Mouse (Mus musculus): Measurements from ENCODE around the gene Gm49318. TPM values are rescaled to one million over a fixed set of nuclear protein-coding genes. Genes with fewer than 3 reads are reported as not detected.

The Gm49318 gene
- polyA plus RNA-seq, 1 experiment from 2014 or later: 0.56 TPM

GRCm38 (mm10) chr9:22002194-22003162 is 68.6 kb downstream of the Gm49318 start, which contains the start of the genes Ccdc151 and Prkcsh:
Gene Ccdc151 (minus strand): TSS chr9:22002634.
Gene Prkcsh (plus strand): TSS chr9:22002806.
- Histone ChIP-seq H3K36me3 (ENCODE audit: control insufficient read depth, insufficient read depth, low read length) (peaks cover 4% of the 10 kb centered on the region; the same call in 1 of the 2 replicates), H3K4me1 (replicated peaks; ENCODE audit: control insufficient read depth, insufficient read depth, low read length) (peaks cover 5% of the 10 kb centered on the region), H3K4me3 (ENCODE audit: low read depth, low read length) (peak within 1 kb of the TSS; percentile 83), H3K27ac (ENCODE audit: low read depth, low read length) (peak within 1 kb of the TSS; percentile 58), H3K4me2 (replicated peaks; ENCODE audit: low read depth, low read length) (peak within 1 kb of the TSS; percentile 67), H3K27me3 (ENCODE audit: control insufficient read depth, insufficient read depth, low read length) (no peaks in the 10 kb centered on the region), H3K9me3 (ENCODE audit: control insufficient read depth, low read length) (no peaks in the 10 kb centered on the region), H3K9ac (ENCODE audit: low read depth, low read length) (peak within 1 kb of the TSS; percentile 70)
- ATAC-seq (ENCODE audit: low FRiP score): peak; percentile 99
- peak; percentile 99 for DNase-seq (ENCODE audit: low spot score)
- WGBS: 5% methylated on average over 57 of the region's 57 CpGs

GRCm38 (mm10) chr9:22001633-22002032 is 69.4 kb downstream of the Gm49318 start:
- Histone ChIP-seq H3K4me3 (ENCODE audit: low read depth, low read length) (no peak overlapping the region), H3K9me3 (ENCODE audit: control insufficient read depth, low read length) (no peaks in the 10 kb centered on the region), H3K4me2 (replicated peaks; ENCODE audit: low read depth, low read length) (peak overlapping the region; percentile 65; the same call in 1 of the 2 replicates), H3K27ac (ENCODE audit: low read depth, low read length) (no peak overlapping the region), H3K9ac (ENCODE audit: low read depth, low read length) (no peak overlapping the region), H3K4me1 (replicated peaks; ENCODE audit: control insufficient read depth, insufficient read depth, low read length) (peaks cover 5% of the 10 kb centered on the region), H3K36me3 (ENCODE audit: control insufficient read depth, insufficient read depth, low read length) (peaks cover 4% of the 10 kb centered on the region; the same call in 1 of the 2 replicates), H3K27me3 (ENCODE audit: control insufficient read depth, insufficient read depth, low read length) (no peaks in the 10 kb centered on the region)
- no peak for DNase-seq (ENCODE audit: low spot score)
- 86% methylated on average over 4 of the region's 4 CpGs for WGBS
- no peak for ATAC-seq (ENCODE audit: low FRiP score)

GRCm38 (mm10) chr9:22000296-22000695 is 70.8 kb downstream of the Gm49318 start:
- H3K9me3 ChIP-seq (ENCODE audit: control insufficient read depth, low read length): no peaks in the 10 kb centered on the region
- H3K27me3 ChIP-seq (ENCODE audit: control insufficient read depth, insufficient read depth, low read length): no peaks in the 10 kb centered on the region
- H3K27ac ChIP-seq (ENCODE audit: low read depth, low read length): no peak overlapping the region
- no peak for ATAC-seq (ENCODE audit: low FRiP score)
- no peak overlapping the region for H3K4me3 ChIP-seq (ENCODE audit: low read depth, low read length)
- H3K4me2 ChIP-seq (replicated peaks; ENCODE audit: low read depth, low read length): no peak overlapping the region
- DNase-seq (ENCODE audit: low spot score): no peak
- H3K9ac ChIP-seq (ENCODE audit: low read depth, low read length): no peak overlapping the region
- 89% methylated on average over 6 of the region's 6 CpGs for WGBS
- H3K4me1 ChIP-seq (replicated peaks; ENCODE audit: control insufficient read depth, insufficient read depth, low read length): peaks cover 5% of the 10 kb centered on the region
- H3K36me3 ChIP-seq (ENCODE audit: control insufficient read depth, insufficient read depth, low read length): peaks cover 4% of the 10 kb centered on the region; the same call in 1 of the 2 replicates

GRCm38 (mm10) chr9:21996178-21996867 is 74.7 kb downstream of the Gm49318 start:
- Histone ChIP-seq H3K4me3 (ENCODE audit: low read depth, low read length) (no peak overlapping the region), H3K4me1 (replicated peaks; ENCODE audit: control insufficient read depth, insufficient read depth, low read length) (no peaks in the 10 kb centered on the region), H3K9me3 (ENCODE audit: control insufficient read depth, low read length) (no peaks in the 10 kb centered on the region), H3K9ac (ENCODE audit: low read depth, low read length) (no peak overlapping the region), H3K36me3 (ENCODE audit: control insufficient read depth, insufficient read depth, low read length) (no peaks in the 10 kb centered on the region), H3K27ac (ENCODE audit: low read depth, low read length) (no peak overlapping the region), H3K27me3 (ENCODE audit: control insufficient read depth, insufficient read depth, low read length) (peaks cover 9% of the 10 kb centered on the region), H3K4me2 (replicated peaks; ENCODE audit: low read depth, low read length) (no peak overlapping the region)
- DNase-seq (ENCODE audit: low spot score) (no peak), ATAC-seq (ENCODE audit: low FRiP score) (no peak)
- WGBS: 86% methylated on average over 3 of the region's 3 CpGs

- H3K4me2 ChIP-seq (replicated peaks; ENCODE audit: low read depth, low read length): no peak overlapping the region
- no peaks in the 10 kb centered on the region for H3K9me3 ChIP-seq (ENCODE audit: control insufficient read depth, low read length)
- H3K36me3 ChIP-seq (ENCODE audit: control insufficient read depth, insufficient read depth, low read length): no peaks in the 10 kb centered on the region
- no peak for ATAC-seq (ENCODE audit: low FRiP score)
- peaks cover 4% of the 10 kb centered on the region; the same call in 1 of the 2 replicates for H3K4me1 ChIP-seq (replicated peaks; ENCODE audit: control insufficient read depth, insufficient read depth, low read length)
- no peak overlapping the region for H3K4me3 ChIP-seq (ENCODE audit: low read depth, low read length)
- no peak overlapping the region for H3K27ac ChIP-seq (ENCODE audit: low read depth, low read length)
- no peak overlapping the region for H3K9ac ChIP-seq (ENCODE audit: low read depth, low read length)
- H3K27me3 ChIP-seq (ENCODE audit: control insufficient read depth, insufficient read depth, low read length): peaks cover 50% of the 10 kb centered on the region
- WGBS: 79% methylated on average over 4 of the region's 4 CpGs
- DNase-seq (ENCODE audit: low spot score): no peak
Observed at GRCm38 (mm10) chr9:21992227-21992626, 78.8 kb downstream of the Gm49318 start.

- 0 out of 2 replicates have a peak within 1 kb of the TSS, but pooled peaks have one; percentile 4 for H3K9ac ChIP-seq (ENCODE audit: low read depth, low read length)
- H3K27ac ChIP-seq (ENCODE audit: low read depth, low read length): no peak within 1 kb of the TSS
- H3K4me2 ChIP-seq (replicated peaks; ENCODE audit: low read depth, low read length): peak within 1 kb of the TSS; percentile 46
- peaks cover 60% of the 10 kb centered on the region for H3K27me3 ChIP-seq (ENCODE audit: control insufficient read depth, insufficient read depth, low read length)
- peak within 1 kb of the TSS; percentile 27 for H3K4me3 ChIP-seq (ENCODE audit: low read depth, low read length)
- peaks cover 4% of the 10 kb centered on the region; the same call in 1 of the 2 replicates for H3K4me1 ChIP-seq (replicated peaks; ENCODE audit: control insufficient read depth, insufficient read depth, low read length)
- no peaks in the 10 kb centered on the region for H3K9me3 ChIP-seq (ENCODE audit: control insufficient read depth, low read length)
- ATAC-seq (ENCODE audit: low FRiP score) (peak; percentile 45; the same call in 1 of the 2 replicates), DNase-seq (ENCODE audit: low spot score) (peak; percentile 55)
- 1% methylated on average over 42 of the region's 42 CpGs for WGBS
- H3K36me3 ChIP-seq (ENCODE audit: control insufficient read depth, insufficient read depth, low read length): no peaks in the 10 kb centered on the region
Observed at GRCm38 (mm10) chr9:21989230-21990110, 81.6 kb downstream of the Gm49318 start, which contains the start of gene Rgl3. Gene Rgl3 (minus strand): TSS chr9:21989446.

GRCm38 (mm10) chr9:21988421-21989101 is 82.5 kb downstream of the Gm49318 start:
- H3K4me3 ChIP-seq (ENCODE audit: low read depth, low read length): peak overlapping the region; percentile 27
- no peaks in the 10 kb centered on the region for H3K36me3 ChIP-seq (ENCODE audit: control insufficient read depth, insufficient read depth, low read length)
- DNase-seq (ENCODE audit: low spot score): peak; percentile 46
- WGBS: under 1% methylated on average over 31 of the region's 32 CpGs
- peaks cover 4% of the 10 kb centered on the region; the same call in 1 of the 2 replicates for H3K4me1 ChIP-seq (replicated peaks; ENCODE audit: control insufficient read depth, insufficient read depth, low read length)
- peak overlapping the region; percentile 46 for H3K4me2 ChIP-seq (replicated peaks; ENCODE audit: low read depth, low read length)
- ATAC-seq (ENCODE audit: low FRiP score): peak; percentile 31; the same call in 1 of the 2 replicates
- H3K27ac ChIP-seq (ENCODE audit: low read depth, low read length): no peak overlapping the region
- H3K9me3 ChIP-seq (ENCODE audit: control insufficient read depth, low read length): no peaks in the 10 kb centered on the region
- 0 out of 2 replicates have a peak overlapping the region, but pooled peaks have one; percentile 4 for H3K9ac ChIP-seq (ENCODE audit: low read depth, low read length)
- H3K27me3 ChIP-seq (ENCODE audit: control insufficient read depth, insufficient read depth, low read length): peaks cover 60% of the 10 kb centered on the region
